Mouse (Mus musculus) liver (tissue): Measurements from ENCODE around the gene Lhpp.

Experiments used
- DNase-seq: peaks from one replicate; pipeline ENCODE4 v3.0.0-alpha.2; 2020; ENCODE audit warnings: mixed read lengths

Gene Lhpp

DNA sequence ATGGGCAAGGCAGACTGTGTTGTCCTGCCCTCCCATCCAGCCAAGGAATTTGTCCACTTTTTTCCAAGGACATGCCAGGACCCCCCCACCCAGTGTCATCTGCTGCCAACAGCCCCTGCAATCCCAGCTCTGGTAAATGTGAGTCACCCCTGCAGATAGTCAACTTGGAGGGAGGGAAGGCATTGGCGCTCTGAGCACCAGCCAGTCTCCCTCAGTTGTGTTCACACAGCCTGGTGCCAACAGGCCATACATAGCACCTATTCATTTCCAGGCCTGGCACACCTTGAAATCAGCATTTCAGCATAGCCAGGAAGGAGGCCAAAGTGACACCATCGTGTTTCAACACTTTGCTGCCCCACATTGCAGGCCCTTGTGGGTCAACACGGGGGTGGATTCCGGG is 73.5 kb downstream of the Lhpp start:
- DNase-seq, result no peak

DNA sequence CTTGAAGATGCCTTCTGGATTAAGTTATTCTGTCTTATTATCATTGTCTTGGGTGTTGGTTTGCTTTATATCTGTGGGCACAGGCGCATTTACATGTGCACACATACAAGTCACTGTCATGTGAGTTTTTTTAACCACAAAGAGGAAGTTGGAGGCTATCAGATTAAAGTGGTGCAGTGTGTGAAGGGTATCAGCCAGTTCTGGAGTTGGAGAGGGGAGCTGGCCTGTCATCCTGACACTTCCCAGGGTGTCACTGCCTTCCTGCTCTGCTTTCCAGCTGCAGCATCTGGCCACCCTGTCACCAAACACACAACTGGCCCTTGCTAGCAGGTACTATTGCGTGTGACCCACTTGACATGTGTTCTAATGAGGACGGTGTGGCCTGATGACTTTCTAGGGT is 76.1 kb downstream of the Lhpp start:
- peak; percentile 15 for DNase-seq

DNA sequence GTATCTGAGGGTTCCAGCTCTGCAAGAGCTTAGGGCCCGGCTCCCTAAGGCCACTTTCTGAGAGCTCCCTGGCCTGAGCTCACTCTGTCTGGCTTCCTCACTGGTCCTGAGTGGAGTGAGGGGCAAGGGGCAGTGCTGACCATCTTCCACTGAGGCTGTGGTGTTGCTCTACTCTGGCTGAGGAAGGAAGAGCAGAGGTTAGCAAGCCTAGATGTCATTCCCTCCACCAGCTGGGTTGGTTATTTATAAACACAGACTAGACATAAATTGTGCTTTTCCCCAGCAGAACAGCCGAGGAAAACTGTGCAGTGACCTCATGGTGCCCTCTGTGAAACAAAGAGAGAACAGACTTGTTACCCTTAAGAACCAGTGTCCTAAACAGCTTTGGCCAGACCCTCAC is 77.5 kb downstream of the Lhpp start:
- no peak for DNase-seq

DNA sequence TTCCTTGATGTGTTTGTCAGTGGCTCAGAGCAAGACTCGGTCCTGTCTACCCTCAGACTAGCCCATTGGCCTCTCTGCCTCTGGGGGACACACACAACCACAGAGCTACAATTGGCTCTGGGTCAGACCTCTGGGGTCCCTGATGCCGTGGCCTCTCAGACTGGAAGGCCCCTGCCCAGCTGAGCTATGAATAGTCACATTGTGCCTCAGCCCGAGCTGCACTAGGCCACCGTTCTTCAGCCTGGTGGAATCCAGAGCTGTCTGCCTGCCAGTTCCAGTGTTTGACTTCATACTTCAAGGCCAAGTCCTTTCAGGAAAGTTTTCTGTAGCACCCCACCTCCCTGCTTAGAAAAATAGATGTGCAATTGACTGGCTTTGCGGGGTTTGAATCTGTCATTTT is 78.3 kb downstream of the Lhpp start:
- no peak for DNase-seq

DNA sequence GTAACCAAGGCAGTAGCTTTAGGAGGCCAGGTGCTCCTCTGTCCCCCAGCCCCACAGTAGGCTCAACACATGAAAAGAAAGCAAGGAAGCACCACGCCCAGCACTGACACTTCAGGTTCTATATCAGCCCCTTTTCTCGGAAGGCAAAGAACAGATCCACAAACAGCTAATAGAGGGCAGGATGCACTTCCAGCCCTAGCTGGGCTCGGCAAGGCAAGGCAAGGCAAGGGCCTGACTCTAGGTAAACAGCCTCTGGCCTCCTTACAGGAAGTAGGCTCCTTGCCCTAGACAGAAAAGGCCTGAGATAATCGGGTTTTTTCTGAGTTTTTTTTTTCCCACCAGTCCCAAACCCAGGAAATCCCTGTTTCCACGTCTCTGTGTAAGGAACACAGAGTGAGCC is 79.3 kb downstream of the Lhpp start:
- no peak for DNase-seq

DNA sequence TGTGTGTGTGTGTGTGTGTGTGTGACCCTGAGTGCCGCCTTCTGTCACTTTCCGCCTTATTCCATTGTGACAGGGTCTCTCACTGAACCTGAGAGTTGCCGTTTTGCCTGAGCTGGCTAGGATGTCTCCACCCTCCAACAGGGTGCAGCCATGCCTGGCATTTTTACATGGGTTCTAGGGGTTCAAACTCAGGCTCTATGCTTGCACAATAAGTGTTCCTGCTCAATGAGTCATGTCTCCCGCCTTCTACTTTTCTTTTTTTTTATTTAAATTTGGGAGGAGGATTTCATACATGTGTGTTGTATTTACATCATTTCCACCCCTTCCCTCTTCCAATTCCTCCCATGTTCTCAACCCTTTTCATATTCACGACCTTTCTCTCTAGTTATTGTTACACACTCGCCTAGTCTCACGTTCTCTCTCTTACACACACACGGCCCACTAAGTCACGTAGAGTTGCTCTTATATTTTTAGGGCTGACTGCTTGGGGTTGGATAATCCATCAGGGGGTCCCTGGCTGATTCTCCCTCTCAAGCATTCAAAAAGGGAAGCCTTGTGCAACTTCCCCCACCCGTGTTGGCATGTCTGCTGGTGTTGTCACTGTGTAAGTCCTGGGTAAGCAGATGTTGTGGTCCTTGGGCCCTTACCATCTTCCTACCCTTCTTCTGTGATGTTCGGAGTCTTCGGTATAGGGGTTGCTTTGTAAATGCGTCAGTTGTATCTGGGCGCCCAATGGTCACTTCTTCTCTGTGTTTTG is 80.5 kb downstream of the Lhpp start:
- DNase-seq, result no peak

DNA sequence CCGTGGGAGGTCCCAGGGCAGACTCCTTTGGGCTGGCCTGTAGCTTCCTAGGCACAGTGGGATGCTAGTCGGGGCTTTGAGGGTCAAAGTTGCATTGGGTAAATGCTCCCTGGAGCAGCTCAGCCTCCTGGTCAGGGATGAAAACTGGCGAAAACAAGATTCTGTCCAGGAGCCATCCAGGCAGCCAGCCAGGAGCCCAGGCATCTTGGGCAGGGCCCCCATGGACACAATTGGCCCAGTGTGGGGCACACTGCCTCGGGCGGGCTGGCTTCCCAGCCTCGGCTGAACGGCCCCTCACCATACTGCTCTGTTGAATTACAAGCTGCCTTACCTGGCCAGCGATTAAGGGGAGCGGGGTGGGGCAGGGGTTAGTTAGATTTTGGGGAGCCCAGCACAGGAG is 82.3 kb downstream of the Lhpp start:
- no peak for DNase-seq

DNA sequence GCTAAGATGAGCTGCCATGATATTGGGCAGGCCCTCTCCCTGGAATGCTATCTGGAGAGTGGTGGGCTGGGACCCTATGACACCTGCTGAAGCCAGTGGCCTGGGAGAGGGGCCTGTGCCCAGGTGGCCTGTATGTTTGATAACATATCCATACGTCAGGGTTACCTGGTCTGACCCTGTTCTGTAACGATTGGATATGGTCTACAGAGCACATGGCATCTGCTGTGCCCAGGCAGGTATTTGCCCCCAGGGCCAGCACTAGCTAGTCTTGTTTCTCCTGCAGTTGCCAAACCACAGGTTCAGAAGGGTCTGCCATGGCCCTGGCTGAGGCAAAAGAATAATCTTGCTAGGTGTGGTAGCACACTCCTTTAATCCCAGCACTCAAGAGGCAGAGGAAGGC is 83.1 kb downstream of the Lhpp start:
- no peak for DNase-seq

DNA sequence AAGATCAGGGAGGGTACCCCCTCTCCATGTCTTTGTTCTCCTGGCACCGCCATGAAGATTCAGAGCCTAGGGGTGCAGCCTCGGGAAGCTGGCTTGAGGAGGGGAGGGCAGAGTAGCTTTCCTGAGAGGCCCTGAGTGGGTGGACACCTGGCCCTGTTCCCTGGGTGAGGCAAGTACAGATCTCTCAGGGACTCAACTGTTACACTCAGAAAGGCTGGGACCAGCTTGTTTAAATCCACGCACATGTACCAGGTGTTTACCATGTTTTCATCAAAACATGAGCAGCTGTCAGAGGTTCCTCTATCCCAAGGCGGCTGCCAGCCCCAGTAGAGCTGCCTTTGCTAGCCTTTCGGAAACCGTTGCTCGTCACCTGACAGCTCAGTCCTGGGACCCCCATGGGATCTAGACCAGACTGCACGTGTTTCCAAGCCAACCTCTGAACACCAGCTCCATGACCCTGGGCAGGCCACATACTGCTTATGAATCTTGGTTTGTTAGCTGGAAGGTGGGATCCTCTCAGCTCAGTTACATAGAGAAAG is 86.9 kb downstream of the Lhpp start:
- DNase-seq, result no peak

DNA sequence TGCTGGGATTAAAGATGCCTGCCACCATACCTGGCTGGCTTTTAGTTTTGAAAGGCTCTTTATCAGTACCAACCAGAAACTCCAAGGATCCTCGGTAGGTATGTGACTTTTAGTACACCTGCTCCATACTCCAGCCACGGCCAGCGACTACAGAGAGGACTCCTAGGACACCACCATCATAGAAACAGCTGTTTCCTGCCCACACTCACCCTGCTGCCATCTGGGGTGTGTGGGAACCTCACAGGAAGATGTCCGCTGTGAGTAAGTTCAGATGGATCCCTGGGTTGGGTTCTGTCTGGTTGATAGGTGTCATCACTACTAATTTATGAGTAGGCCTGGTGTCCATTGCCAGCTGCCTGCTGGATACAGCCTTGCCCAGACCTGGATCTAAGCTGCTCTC is 88.3 kb downstream of the Lhpp start:
- DNase-seq, result no peak

DNA sequence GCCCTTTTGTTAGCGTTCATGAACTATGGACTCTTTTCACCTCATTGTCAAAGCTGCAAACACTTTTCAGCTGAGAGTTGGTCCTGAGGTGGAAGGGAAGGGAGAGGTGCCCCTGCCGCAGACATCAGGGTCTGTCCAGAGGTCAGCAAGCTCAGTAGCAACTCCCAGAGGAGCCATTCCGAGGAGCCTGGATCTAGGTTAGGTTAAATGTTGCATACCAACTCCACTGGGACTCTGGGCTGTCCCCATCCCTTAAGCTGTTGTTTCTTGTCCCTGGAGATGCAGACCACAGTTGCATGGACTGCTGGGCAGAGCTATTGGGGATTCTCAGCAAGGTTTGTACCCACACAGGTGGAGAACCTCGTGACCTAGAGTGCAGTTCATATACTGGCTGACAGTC is 88.7 kb downstream of the Lhpp start:
- DNase-seq, result no peak

DNA sequence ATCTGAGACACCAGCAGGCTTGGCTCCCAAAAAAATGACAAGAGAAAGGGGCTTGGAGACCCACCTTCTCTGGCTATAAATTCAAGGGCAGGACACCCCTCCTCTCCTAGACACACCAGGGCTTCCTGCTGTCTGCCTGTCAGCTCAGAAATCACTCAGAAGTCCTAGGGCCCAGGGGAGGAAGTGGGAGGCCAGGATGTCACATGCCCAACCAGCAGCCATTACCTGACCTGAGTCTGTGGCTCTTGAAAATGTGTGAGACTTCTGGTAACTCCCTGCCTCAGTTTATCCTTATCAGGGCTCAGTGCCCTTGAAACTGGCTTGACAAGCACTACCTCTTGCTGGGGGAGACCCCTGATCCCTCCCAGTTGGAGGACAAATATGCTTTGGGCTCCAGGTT is 89.2 kb downstream of the Lhpp start:
- no peak for DNase-seq

DNA sequence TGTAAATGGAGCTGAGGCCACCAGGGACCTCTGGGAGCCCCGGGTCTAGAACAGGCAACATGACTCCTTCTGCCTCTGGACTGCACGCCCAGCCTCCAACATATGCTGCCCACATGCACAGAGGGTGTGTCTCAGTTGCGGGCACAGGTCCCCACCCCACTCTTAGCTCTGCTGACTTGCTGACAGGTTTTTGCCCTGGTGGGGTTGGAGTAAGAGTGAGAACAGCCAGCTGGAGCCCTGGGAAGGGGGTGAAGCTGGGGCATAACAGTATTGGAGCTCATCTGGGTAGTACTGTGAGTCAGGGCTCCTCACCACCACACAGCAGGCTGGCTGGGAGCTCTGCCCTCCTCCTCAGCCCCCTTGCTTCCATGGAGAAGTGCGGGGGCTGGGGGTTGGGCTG is 89.7 kb downstream of the Lhpp start:
- DNase-seq, result no peak

DNA sequence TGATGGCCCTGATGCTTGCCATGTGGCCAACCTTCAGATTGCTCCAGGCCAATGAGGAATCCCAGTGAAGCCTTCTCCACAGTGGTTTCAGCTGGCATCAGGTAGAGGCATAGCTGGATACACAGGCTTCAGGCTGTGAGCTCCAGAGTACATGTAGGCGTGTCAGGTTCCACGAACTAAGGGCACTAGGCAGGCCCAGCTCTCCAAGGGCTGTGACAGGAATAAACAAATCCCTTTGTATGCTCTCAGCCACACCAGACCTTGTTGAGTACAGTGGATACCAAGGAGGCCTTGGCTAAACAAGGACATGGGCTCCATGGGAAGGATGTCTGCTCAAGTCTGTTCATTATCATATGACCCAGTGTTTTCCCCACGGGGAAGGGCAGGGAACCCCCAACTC is 91.0 kb downstream of the Lhpp start:
- no peak for DNase-seq

DNA sequence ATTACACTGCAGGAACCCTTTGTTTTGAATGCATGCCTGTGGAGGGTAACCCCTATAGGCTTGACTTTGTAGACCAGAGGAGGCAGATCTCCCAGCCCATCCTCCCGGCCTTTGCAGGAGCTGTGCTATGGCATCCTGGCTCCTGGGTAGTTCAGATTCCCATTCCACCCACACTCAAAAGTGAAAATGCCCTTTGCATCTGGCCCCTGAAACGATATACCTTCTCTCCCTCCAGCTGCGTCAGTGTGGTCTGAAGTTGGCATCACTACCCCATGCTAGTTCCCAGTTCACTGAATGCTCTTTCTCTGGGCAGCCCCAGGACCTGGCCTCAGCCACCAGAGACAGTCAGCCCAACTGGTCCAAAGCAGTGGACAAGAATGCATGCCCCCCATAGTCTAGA is 91.6 kb downstream of the Lhpp start:
- no peak for DNase-seq

DNA sequence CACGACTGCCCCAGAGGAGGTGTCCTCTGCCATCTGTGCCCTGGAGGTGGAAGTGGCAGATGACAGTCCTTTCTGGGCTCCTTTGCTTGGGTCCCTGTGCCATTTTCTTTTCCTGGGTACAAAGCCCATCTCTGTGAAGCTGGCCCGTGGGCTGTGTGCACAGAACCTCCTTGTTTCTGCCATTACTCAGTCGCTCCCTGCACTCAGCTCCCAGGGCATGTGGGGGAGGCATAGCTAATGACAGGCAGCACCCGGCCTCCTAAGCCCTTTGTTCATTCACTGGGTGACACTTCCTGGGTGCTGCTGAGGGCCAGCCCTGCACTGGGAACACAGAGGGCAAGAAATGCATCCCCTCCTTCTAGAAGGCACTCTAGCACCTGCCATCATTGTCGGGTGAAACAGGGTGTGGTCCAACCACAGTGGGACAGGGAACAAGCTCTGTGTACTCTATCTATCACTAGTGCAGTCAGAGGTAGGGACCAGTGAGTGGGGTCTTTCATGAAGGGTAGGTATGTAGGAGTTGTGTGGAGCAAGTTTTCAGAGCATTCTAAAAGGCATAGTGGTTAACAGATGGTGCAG is 92.1 kb downstream of the Lhpp start:
- no peak for DNase-seq

DNA sequence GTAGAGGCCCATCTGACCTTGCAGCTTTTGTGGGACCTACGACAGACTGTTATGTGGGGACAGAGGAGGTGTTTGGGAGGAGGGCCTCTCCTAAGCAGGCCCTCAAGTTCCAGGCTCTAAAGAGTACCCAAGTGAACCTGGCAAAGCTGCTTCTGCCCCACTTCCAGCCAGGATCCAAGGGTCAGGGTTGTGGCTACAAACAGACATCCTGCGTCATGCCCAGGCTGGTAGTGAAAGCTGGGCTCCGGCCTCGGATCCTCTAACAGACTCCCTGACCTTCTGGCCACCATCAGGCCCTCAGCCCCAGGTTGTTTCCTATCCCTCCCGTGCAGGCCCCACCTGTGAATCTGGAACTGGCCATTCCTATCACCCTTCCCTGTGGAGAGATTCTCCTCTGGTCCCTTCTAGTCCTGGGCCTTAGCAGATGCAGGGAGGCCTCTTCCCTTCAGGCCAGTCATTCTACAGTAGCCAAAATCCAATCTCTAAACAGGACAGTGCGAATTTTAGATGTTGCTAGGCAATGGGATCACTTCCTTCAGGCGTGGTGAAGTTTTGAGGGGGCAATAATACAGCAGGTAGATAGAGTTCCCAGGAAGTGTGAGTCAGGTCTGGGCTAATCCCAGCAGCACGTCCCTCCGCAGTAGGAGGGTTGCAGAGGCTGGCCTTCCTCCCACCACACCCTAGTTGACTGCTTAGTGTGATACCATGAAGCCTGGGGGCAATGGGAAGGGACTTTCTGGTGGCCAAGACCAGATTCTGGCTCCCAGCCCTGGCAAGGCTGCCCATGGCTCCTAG is 93.3 kb downstream of the Lhpp start:
- no peak for DNase-seq

DNA sequence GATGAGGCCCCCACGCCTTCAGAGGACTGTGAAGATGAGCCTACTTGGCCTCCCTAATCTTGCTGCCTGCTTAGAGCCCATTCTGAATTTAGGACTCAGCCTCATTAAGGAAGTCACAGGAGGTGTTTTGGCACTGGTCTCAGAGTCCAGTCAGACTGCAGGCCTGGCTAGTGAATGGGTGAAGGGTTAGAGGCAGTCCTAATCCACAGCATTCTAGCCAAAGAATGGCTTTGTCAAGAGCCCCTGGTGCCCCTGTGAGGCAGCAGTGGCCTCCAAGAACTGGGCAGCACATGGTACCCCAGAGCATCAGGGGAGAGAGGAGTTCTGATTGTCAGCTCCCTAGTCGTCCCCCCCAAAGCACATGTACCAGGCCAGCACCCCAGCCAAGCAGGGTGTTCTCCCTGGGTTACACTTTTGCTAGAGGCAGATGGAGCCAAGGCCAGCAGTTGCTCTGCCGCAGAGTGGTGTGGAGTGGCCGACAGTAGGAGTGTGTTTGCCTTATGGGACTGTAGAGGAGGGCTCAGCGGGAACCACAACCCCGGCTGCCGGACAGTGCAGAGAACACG is 94.0 kb downstream of the Lhpp start:
- DNase-seq, result no peak

DNA sequence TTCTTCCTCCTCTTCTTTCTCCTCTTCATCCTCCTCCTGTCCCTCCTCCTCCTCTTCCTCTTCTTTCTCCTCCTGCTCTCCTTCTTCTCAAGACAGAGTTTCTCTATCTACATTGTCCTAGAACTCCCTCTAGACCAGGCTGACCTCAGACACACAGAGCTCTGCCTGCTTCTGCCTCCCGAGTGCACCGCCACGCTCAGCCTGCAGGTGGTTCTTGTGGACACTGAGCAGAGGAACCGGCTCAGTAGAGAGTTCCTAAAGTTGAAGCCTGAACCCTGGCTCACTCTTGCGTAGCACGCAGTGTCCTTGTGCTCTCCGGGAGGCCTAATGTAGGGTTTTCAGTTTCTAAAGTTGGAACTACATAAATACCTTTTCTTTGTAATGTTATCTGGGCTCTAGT is 94.7 kb downstream of the Lhpp start:
- DNase-seq, result peak; percentile 45

DNA sequence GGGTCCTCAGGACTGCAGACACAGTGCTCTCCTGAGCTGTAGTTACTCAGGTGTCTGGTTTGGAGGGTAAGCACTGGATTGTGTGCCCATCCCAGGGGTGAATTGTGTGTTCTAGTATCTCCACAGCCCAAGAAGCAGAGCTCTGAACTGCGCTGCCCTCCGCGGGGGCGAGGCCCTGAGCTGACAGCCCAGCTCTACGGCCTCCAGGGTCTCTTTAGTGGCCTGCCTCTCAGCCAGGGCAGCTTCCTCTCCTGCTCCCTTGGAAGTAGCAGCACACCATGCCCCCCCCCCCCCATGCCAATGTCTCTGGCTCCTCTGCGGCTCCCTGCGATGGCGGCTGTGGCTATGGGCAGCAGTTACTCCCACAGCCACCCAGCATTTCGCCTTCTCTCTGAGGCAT is 101.1 kb downstream of the Lhpp start:
- DNase-seq, result no peak

DNA sequence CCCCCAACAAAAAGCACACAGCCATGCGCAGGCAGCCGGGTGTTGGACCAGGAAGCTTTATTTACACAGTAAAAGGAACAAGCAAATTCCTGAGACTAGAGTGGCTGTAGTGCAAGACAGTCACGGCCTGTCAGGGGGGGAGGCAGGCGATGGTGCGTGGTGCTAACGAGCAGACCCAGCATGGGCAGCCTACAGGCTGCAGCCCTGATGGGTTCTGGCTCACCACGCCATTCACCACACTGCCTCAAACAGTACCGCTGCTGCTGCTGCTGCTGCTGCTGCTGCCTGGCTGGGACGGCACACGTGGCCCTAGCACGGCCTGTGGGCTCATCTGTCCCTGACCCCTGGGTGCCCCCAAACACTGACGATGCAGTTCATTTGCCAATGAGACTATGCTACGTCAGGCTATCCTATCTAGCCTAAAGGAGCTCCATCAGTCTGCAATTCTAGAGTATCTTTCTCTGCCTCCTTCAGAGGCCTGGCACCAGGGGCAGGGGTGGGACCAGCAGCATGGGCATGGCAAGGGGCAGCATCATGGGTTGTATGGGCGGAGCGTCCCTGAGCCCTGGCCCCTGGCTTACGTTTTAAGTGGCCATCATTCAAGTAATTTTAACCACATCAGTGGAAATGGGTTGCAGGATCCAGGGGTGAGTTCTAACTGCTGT is 101.7 kb downstream of the Lhpp start:
- no peak for DNase-seq

DNA sequence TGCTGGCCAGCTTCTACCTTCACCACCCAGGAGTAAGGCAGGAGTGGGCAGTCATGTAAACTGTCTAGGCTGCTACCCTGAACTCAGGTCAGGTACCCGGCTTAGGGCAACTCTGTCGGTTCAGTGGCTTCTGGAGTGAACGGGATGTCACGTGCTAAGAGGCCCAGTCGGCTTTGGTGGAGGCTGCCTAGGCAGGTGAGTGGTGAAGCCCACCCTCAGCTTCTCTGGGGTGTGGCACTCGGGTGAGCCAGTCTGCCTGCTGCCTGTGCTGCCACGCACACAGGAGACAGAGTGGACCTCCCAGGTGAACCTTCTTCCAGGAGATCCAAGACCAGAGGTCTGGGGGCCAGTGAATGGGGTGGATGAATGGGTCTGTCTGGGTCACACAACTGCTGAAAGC is 102.5 kb downstream of the Lhpp start:
- DNase-seq, result no peak

DNA sequence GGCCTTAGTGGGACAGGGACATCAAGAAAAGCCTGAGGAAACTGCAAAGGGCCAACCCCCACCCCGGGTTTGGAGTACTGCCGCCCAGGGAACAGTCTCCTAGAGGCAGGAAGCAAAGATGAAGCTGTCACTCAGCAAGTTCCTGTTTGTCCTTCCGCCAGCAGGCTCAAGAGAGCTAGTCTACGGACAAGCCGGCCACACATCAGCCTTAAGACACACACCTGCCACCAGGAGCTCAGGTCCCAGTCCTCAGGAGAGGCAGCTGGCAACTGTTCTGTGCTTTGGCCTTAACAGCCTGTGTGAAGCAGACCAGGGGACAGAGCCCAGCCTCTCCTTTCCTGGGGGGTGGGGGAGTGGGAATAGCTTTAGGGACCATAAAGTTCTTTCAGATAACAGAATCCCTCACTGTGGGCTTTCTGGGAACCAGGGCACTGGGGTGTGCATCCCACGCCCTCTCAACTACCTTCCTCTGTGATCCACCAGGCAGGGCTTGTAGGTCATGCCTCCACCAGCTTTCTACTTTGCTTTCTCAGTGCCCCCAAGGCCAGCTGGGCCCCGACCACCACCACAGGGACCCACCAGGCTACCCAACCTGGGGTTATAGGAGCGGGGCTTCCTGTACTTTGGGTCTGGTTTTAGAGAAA is 103.2 kb downstream of the Lhpp start:
- DNase-seq, result peak; percentile 35
